Mouse (Mus musculus): ENCODE data around the gene Cdk8. TPM values are rescaled to one million over a fixed set of nuclear protein-coding genes. Genes with fewer than 3 reads are reported as not detected.

The Cdk8 gene
- polyA plus RNA-seq, 1 experiment = 21.0 TPM

GRCm38 (mm10) chr5:146330765-146331115, 99.7 kb downstream of the Cdk8 start:
- Histone ChIP-seq H3K4me1 (ENCODE audit: control insufficient read depth, insufficient read depth, insufficient read length) (no peaks in the 10 kb centered on the region), H3K36me3 (ENCODE audit: control insufficient read depth, insufficient read depth, low read length) (no peaks in the 10 kb centered on the region), H3K27me3 (ENCODE audit: control insufficient read depth, insufficient read depth, low read length) (no peaks in the 10 kb centered on the region), H3K4me3 (ENCODE audit: extremely low read depth, insufficient read depth, insufficient read length) (no peak overlapping the region), H3K27ac (ENCODE audit: insufficient read depth, low read length) (no peak overlapping the region)
- no peak for DNase-seq (ENCODE audit: low read depth in 1 of 2, low spot score in 2 of 2)
- WGBS = 23% methylated on average over 3 of the region's 3 CpGs
- TF ChIP-seq POLR2A (IDR thresholded peaks at IDR 0.05; ENCODE audit: low read depth, low read length) (no peak), CTCF (IDR thresholded peaks at IDR 0.05; ENCODE audit: extremely low read depth, insufficient read depth, insufficient read length, insufficient replicate concordance) (no peak)

- H3K36me3 ChIP-seq (ENCODE audit: control insufficient read depth, insufficient read depth, low read length) = no peaks in the 10 kb centered on the region
- no peaks in the 10 kb centered on the region for H3K4me1 ChIP-seq (ENCODE audit: control insufficient read depth, insufficient read depth, insufficient read length)
- DNase-seq (ENCODE audit: low read depth in 1 of 2, low spot score in 2 of 2) = no peak
- H3K27me3 ChIP-seq (ENCODE audit: control insufficient read depth, insufficient read depth, low read length) = no peaks in the 10 kb centered on the region
- H3K4me3 ChIP-seq (ENCODE audit: extremely low read depth, insufficient read depth, insufficient read length) = no peak overlapping the region
- TF ChIP-seq CTCF (IDR thresholded peaks at IDR 0.05; ENCODE audit: extremely low read depth, insufficient read depth, insufficient read length, insufficient replicate concordance) (no peak), POLR2A (IDR thresholded peaks at IDR 0.05; ENCODE audit: low read depth, low read length) (no peak)
- H3K27ac ChIP-seq (ENCODE audit: insufficient read depth, low read length) = no peak overlapping the region
- 88% methylated on average over 11 of the region's 11 CpGs for WGBS
Measured at GRCm38 (mm10) chr5:146331131-146331530, 100.1 kb downstream of the Cdk8 start.

- Histone ChIP-seq H3K4me1 (ENCODE audit: control insufficient read depth, insufficient read depth, insufficient read length) (no peaks in the 10 kb centered on the region), H3K27ac (ENCODE audit: insufficient read depth, low read length) (no peak overlapping the region), H3K36me3 (ENCODE audit: control insufficient read depth, insufficient read depth, low read length) (no peaks in the 10 kb centered on the region), H3K4me3 (ENCODE audit: extremely low read depth, insufficient read depth, insufficient read length) (no peak overlapping the region), H3K27me3 (ENCODE audit: control insufficient read depth, insufficient read depth, low read length) (no peaks in the 10 kb centered on the region)
- TF ChIP-seq POLR2A (IDR thresholded peaks at IDR 0.05; ENCODE audit: low read depth, low read length) (no peak), CTCF (IDR thresholded peaks at IDR 0.05; ENCODE audit: extremely low read depth, insufficient read depth, insufficient read length, insufficient replicate concordance) (no peak)
- WGBS = 83% methylated on average over 7 of the region's 7 CpGs
- DNase-seq (ENCODE audit: low read depth in 1 of 2, low spot score in 2 of 2) = no peak
Measured at GRCm38 (mm10) chr5:146332541-146332940, 101.5 kb downstream of the Cdk8 start.

DNA sequence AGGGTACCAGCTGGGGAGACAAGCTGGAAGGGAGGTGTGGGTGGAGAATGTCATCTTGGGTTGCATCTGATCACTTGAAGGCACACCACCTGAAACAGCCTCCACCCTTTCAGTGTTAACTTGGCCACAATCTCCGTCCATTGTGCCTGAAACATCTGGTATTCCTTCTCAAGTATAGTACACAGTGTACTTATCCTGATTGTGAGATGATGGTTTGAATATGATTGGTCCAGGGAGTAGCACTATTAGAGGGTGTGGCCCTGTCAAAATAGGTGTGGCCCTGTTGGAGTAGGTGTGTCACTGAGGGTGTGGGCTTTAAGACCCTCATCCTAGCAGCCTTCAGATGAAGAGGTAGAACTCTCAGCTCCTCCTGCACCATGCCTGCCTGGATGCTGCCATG, 103.4 kb downstream of the Cdk8 start:
- TF ChIP-seq CTCF (IDR thresholded peaks at IDR 0.05; ENCODE audit: extremely low read depth, insufficient read depth, insufficient read length, insufficient replicate concordance) = no peak
- TF ChIP-seq POLR2A (IDR thresholded peaks at IDR 0.05; ENCODE audit: low read depth, low read length) = no peak
- Histone ChIP-seq H3K36me3 (ENCODE audit: control insufficient read depth, insufficient read depth, low read length) (no peaks in the 10 kb centered on the region), H3K27me3 (ENCODE audit: control insufficient read depth, insufficient read depth, low read length) (no peaks in the 10 kb centered on the region), H3K4me3 (ENCODE audit: extremely low read depth, insufficient read depth, insufficient read length) (no peak overlapping the region), H3K27ac (ENCODE audit: insufficient read depth, low read length) (no peak overlapping the region), H3K4me1 (ENCODE audit: control insufficient read depth, insufficient read depth, insufficient read length) (no peaks in the 10 kb centered on the region)
- 80% methylated on average over 1 of the region's 1 CpGs for WGBS
- DNase-seq (ENCODE audit: low read depth in 1 of 2, low spot score in 2 of 2) = no peak

DNA sequence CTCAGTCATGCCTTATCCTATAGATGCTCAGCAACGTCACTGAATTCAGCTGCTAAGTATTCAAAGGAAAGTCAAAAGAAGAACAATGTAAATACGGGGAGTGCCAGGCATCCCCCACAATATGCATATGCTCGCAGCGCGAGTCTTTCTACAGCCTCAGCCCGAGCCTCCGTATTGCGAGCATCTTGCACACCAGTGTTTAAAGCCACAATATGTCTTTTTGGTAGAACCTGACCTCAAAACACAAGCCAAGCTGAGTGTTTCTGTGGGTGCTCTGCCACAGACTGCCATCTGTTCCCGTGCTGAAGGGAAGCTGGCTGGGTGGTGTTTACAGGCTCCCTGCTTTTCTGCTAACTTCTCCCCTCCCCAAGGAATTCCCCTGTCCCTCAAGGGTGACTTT, 107.0 kb downstream of the Cdk8 start:
- no peak for DNase-seq (ENCODE audit: low read depth in 1 of 2, low spot score in 2 of 2)
- Histone ChIP-seq H3K4me3 (ENCODE audit: extremely low read depth, insufficient read depth, insufficient read length) (no peak overlapping the region), H3K27me3 (ENCODE audit: control insufficient read depth, insufficient read depth, low read length) (no peaks in the 10 kb centered on the region), H3K36me3 (ENCODE audit: control insufficient read depth, insufficient read depth, low read length) (no peaks in the 10 kb centered on the region), H3K27ac (ENCODE audit: insufficient read depth, low read length) (no peak overlapping the region), H3K4me1 (ENCODE audit: control insufficient read depth, insufficient read depth, insufficient read length) (no peaks in the 10 kb centered on the region)
- TF ChIP-seq POLR2A (IDR thresholded peaks at IDR 0.05; ENCODE audit: low read depth, low read length) (no peak), CTCF (IDR thresholded peaks at IDR 0.05; ENCODE audit: extremely low read depth, insufficient read depth, insufficient read length, insufficient replicate concordance) (no peak)
- 62% methylated on average over 9 of the region's 9 CpGs for WGBS

- no peak for DNase-seq (ENCODE audit: low read depth in 1 of 2, low spot score in 2 of 2)
- H3K4me1 ChIP-seq (ENCODE audit: control insufficient read depth, insufficient read depth, insufficient read length) = no peaks in the 10 kb centered on the region
- H3K27me3 ChIP-seq (ENCODE audit: control insufficient read depth, insufficient read depth, low read length) = no peaks in the 10 kb centered on the region
- H3K36me3 ChIP-seq (ENCODE audit: control insufficient read depth, insufficient read depth, low read length) = no peaks in the 10 kb centered on the region
- WGBS = 81% methylated on average over 4 of the region's 4 CpGs
- H3K4me3 ChIP-seq (ENCODE audit: extremely low read depth, insufficient read depth, insufficient read length) = no peak overlapping the region
- TF ChIP-seq CTCF (IDR thresholded peaks at IDR 0.05; ENCODE audit: extremely low read depth, insufficient read depth, insufficient read length, insufficient replicate concordance) (no peak), POLR2A (IDR thresholded peaks at IDR 0.05; ENCODE audit: low read depth, low read length) (no peak)
- no peak overlapping the region for H3K27ac ChIP-seq (ENCODE audit: insufficient read depth, low read length)
Measured at GRCm38 (mm10) chr5:146340037-146340436, 109.0 kb downstream of the Cdk8 start.

GRCm38 (mm10) chr5:146344911-146345686, 114.1 kb downstream of the Cdk8 start:
- DNase-seq (ENCODE audit: low read depth in 1 of 2, low spot score in 2 of 2) = no peak
- WGBS = 93% methylated on average over 12 of the region's 12 CpGs
- no peak overlapping the region for H3K4me3 ChIP-seq (ENCODE audit: extremely low read depth, insufficient read depth, insufficient read length)
- H3K27me3 ChIP-seq (ENCODE audit: control insufficient read depth, insufficient read depth, low read length) = no peaks in the 10 kb centered on the region
- H3K4me1 ChIP-seq (ENCODE audit: control insufficient read depth, insufficient read depth, insufficient read length) = no peaks in the 10 kb centered on the region
- H3K27ac ChIP-seq (ENCODE audit: insufficient read depth, low read length) = no peak overlapping the region
- TF ChIP-seq CTCF (IDR thresholded peaks at IDR 0.05; ENCODE audit: extremely low read depth, insufficient read depth, insufficient read length, insufficient replicate concordance) (no peak), POLR2A (IDR thresholded peaks at IDR 0.05; ENCODE audit: low read depth, low read length) (no peak)
- no peaks in the 10 kb centered on the region for H3K36me3 ChIP-seq (ENCODE audit: control insufficient read depth, insufficient read depth, low read length)

All from spleen, adult 2 months (tissue).